Mouse (Mus musculus) common myeloid progenitor, adult 5-6 weeks (primary cell): Measurements from ENCODE around the gene L3hypdh. TPM values are rescaled to one million over a fixed set of nuclear protein-coding genes. Genes with fewer than 3 reads are reported as not detected.

Experiments
- ATAC-seq: replicated peaks from 2 replicates; pipeline ENCODE4 v1.8.0; 2016; ENCODE audit warnings: low read depth, mild to moderate bottlenecking, moderate TSS enrichment, inconsistent platforms; ENCODE audit not compliant: poor library complexity, severe bottlenecking
- total RNA-seq: library from RNA; stranded (forward); fragments of 200-1000, 187-1606 nt; gene quantifications from 2 replicates; pipeline ENCODE4 v1.2.3, GENCODE M21; 2017

L3hypdh gene
- 0.64 and 1.0 TPM in 2 replicates for total RNA-seq

DNA sequence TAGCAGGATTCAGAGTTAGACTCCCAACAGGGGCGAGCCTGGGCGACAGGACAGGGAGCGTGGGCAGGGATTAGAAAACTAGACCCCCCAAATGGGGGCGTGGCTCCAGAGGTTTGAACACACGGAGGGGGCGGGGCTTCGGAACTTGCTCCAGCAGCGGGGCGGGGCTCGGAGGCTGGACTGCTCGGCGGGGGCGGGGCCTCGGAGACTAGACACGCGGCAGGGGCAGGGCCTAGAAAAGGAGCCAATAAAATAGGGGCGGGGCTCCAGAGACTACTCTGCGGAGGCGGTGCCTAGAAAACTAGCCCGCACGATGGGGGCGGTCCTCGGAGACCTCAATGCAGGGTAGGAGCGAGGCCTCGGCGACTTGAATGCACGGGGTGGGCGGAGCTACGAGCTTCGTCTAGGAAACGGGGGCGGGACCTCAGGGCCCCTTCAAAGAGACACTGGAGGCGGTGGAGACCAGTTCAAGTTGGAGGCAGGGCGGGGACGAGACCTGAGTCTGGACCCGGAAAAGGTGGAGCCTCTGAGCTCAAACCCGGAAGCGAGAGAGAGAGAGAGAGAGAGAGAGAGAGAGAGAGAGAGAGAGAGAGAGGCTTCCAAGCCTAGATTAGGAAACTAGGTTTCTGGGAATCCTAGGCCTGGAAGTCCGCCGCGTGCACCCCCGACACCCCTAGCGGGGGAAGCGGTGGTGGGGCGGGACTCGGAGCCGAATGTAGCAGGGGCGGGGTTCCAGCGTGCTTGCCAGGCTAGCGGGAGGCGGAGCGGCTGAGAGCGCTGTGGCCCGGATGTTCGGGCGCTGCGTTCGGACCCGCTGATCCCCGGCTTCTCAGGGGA is at the start of gene L3hypdh, which contains the start of gene Jkamp:
TSS of gene L3hypdh (minus strand) at position 111 of the 837 bp plus-strand sequence.
TSS of gene Jkamp (plus strand) at position 261 of the 837 bp plus-strand sequence.
- peak; percentile 89 for ATAC-seq

DNA sequence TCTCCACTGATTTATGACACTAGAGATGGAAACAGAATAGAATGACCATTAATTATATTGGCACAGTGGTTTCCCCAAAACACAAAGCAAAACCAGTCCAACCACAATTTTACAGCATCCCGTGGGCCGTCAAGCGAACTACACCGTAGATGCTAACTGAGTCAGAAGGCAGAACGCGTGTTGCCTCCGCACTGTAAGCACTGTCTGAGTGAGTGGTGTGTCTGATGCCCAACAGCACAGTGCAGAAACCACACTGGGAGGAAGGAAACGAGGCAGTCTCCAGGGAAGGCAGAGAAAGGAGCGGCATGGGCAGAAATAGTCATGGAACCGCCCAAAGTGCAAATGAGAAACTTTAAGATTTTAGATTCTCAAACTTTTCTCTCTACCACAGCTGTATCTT is 44.0 kb upstream of the L3hypdh start:
- ATAC-seq = no peak

DNA sequence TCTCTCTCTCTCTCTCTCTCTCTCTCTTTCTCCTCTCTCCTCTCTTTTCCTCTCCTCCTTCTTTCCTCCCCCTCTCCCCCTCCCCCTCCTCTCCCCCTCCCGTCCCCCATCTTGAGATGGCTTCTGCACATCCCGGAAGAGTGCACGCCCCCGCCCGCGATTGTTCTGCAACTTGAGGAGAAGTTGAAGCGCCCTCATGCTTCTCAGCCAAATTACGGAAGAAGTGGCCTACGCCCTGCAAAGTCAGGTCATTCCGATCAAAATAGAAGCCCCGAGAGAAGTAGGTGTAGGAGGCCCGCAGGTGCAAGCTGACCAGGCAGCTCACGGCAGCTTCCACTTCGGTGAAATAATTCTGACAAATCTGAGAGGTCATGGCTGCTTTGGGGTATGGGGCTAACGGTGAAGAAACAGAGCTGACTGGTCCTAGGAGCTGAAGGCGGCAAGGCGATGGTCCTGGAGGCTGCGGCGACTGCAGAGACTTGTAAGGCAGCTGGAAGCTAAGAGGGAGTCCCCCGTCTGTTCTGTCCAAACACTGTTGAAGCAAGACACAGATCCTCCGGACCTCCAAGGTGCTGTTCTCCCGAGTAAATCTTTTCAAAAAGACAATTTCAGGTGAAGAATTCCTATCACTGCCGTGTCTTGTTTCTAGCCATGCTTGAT is 30.6 kb upstream of the L3hypdh start:
- ATAC-seq = no peak

DNA sequence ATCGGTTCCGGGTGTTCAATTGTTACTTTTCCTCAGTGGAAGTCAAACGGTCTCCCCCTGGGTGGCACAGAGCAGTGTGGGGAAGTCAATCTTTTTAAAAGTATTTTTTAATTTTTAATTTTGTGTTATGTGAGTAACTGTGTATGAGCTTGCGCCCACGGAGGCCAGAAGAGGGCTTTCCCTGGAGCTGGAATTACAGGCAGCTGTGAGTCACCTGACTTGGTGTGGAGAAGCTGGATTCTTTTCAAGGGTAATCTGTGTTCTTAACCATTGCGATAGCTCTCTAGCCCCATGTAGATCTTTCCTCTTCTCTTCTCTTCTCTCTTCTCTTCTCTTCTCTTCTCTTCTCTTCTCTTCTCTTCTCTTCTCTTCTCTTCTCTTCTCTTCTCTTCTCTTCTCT is 29.9 kb upstream of the L3hypdh start:
- no peak for ATAC-seq

DNA sequence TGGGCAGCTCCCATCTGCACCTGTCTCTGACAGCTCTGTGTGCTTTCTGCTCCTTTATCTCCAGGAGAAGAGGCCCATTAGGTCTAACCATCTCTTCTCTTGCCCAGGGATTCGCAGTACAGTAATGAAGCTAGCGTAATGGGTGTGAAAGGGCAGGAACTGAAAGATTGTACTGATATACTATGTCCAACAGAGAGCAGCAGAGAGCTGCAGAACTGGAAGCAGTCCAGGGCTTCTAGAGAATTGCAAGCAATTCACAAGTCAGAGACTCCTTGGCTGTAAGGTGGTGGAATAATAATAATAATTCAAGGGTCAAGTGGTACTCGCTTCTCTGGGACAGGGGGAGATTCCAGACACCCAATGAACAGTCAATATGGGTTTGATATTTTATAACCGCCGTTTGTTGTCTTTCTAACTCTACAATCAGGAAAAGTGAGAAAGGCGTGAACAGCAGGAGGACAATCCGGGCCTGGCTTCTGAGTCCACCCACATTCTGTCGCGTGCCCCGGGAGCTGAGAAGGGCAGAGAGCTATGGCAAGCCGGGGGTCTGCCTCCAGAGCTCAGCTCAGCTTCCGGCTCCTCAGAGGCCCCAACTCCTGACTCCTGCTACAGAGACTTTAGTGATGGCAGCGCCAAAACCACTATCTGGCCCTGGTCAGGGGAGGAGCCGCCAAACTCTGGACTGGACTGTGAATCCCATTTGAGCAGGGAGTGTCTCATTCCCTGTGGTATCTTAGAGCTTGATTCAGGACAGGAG is 19.5 kb upstream of the L3hypdh start:
- peak; percentile 97 for ATAC-seq

DNA sequence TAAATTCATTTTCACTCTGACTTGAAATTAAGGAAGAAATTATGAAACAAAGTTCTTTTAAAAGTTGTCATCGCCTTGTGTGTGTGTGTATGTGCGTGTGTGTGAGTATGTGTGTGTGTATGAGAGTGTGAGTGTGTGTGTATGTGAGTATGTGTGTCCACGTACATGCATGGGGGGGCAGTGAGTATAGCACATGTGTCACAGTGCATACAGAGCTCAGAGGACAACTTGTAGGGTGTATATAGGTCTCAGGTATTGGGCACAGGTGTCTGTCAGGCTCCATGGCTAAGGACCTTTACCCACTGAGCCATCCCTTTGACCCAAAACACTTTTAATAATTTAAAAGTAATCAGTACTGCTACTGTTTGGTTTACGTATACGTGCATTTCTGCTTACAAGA is 18.8 kb upstream of the L3hypdh start:
- ATAC-seq = no peak

DNA sequence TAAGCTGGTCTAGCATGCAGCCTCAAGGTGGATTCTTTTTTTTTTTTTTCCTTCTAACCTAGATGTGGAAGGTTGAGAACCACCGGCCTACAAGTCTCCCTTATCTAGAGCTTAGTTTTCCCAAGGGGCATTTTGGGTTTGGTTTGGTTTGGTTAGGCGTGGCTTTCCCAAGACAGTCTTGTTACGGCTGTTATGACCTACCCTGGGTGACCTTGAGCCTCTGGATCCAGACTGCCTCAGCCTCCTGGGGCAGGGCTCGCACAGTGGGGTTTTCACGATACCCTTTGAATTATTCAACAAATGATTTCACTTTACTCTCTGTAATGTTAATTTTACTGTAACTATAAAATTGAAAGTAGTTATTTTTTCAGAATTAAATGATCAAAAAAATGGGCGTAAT is 17.5 kb upstream of the L3hypdh start:
- ATAC-seq = no peak

DNA sequence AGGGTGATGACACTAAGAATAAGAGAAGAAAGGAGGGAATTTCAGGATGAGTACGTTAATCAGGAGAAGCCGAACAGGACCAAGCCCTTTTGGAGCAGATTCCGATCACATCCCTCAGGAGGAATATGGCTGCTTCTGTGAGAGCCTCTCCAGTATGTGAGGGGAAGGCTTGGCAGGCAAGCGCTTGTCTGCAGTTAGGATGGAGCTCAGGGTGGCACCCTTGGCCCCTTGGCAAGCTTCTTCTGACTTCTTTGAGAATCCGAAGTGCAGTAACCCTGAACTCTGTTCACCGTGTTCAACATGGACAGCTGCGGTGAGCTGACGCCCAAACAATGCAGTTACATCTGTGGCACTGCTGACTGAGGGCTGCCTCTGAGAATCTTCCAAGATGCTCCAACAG is 11.7 kb upstream of the L3hypdh start:
- ATAC-seq = no peak

DNA sequence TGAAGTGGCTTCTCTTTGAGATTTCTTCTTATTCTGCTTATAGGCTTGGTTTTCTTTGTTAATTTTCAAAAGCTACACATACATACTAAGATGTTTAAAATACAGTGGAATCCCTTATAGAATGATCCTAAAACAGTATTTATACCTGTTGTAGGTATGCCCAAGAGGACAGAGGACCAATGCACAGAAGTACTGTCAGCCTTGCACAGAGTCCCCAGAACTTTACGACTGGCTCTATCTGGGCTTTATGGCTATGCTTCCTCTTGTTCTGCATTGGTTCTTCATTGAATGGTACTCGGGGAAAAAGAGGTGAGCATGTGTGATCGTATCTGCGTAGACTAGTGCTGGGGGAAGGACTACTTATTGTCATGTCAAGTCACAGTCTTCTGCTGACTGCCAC is 4.6 kb upstream of the L3hypdh start:
- no peak for ATAC-seq

DNA sequence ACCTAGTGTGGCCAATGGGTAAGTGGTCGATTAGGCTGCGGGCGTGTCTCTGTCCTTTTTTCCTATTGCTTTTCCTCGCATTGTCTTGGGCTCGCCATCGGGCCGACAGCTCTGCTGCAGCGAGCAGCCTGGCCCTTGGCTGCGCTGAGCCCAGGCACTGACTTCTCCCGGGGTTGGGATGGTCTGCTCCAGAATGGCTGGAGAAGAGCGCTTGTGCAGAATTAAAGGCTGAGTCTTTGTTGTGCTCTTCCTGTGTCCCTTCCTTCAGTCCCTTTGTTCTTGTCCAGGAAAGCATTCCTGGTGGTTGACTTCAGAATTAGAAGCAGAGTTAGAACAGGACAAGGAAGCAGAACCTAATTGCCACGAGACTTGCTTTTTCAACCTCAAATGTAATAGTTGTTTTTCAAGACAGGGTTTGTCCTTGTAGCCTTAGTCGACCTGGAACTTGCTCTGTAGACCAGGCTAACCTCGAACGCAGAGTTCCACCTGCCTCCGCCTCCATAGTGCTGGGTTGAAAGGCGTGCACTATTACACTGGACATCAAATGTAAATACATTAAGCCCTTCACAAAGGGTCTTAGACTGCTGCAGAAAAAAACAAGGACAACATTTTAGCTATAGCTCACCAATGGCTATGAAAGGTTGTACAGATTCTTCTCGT is 1.1 kb upstream of the L3hypdh start:
- no peak for ATAC-seq

DNA sequence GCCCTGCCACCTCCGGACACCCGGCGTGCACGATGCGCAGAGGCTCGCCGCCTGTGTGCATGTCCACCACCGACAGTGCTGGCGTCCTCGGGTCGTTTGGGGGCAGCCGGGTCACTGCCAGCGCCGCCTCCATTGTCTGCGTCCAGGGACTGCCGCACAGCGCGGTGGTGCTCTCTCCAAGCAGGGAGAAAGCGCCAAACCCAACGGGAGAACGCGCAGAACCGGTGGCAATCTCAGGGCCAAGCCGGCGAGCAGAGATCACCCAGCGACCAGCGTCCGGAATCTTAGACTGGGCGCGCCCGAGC is 263 bp downstream of the L3hypdh start:
- ATAC-seq = no peak

DNA sequence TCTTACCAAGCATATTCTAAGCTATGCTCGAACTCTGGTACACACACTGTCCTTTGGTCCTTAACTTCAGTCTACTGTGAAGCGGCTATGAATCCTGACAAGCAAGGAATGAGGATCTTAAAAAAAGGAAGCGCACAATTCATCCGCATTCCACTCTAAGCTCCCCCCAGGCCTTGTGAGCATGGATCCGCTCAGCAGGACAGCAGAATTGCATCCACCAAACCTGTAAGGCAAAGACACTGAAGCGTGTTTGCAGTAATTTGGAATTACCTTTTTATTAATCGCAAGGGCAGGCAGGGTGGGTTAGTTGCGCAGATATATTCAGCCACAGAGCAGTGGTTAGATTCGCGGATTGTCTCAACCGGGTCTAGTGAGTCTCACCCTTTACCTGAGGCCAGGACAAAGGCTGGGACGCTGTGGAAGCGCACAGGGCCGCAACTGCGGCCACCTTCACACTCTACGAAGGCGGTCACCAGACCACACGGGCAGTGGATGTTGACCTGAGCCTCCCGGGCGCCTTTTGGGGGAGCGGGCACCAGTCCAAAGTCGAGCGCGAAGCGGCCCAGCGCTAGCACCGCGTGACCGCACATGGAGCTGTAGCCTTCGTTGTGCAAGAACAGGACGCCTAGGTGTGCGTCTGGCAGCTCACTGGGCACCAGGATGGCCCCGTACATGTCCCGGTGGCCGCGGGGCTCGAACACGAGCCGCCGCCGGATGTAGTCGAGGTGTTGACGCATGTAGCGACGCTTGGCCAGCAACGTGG is 797 bp downstream of the L3hypdh start:
- ATAC-seq = no peak

DNA sequence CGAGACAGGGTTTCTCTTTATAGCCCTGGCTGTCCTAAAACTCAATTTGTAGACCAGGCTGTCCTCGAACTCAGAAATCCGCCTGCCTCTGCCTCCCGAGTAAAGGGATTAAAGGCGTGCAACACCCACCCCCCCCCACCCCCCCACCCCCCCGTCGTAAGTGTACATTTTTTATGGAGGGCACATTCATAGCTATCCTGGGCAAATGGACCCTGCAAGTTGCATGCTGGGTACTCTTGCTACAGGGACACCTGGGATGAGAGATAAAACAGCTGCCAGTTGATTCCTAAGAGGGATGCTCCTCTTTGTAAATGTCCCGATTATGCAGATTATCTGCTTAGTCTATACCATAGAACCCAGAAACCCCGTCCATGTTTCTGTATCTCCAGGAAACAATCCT is 2.0 kb downstream of the L3hypdh start:
- no peak for ATAC-seq

DNA sequence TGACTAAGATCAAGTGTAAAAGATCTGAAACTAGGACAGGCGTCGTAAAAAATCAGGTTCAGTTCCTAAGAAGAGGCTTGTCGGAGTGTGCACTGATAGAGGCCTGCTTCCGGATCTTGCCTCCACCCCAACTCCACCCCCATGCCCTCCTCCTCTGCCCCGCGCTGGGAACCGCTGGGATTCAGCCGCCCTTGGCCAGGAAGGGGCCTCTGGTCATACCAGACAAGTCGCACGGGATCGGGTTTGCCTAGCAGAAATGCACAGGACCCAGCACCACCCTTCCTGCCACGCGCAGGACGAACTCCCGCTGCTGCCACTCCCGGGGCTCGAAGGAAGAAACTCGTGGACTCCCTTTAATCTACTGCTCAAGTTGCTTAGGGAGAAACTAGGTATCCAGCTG is 2.9 kb downstream of the L3hypdh start:
- ATAC-seq = no peak

DNA sequence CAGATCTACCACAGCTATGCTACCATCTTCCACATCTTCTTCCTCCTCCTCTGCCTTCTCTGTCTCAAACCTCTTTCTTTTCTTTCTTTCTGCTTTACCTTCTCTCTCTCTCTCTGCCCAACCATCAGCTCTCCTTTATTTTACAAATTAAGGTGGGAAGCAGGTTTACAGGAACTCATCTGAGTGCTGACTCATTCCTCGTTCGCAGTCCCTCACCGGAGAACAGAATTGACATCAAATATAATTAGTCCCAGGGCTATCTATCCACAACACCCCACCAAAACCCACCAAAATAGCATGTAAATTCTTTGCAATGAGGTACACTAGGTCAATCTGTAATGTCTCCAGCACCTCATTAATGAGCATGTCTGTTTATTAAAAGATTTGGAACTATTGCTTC is 3.3 kb downstream of the L3hypdh start:
- no peak for ATAC-seq

DNA sequence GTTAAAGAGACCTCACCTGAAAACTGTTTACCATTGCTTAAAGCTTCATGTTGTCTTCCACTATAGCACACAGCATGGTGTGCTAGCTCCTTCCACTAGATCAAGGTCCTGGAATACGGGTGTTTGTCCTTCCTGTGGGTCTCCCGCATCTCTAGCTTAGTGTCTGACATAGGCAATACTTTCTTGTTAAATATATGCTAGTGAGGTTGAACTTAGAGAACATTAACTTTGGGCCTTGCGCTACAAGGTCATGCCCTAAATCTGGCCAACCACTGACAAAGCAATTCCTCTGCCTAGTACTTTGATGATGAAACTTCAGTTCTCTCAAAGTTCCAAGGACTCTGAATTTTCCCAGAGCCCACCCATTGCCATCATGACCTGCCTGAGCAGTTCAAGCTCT is 7.0 kb downstream of the L3hypdh start:
- ATAC-seq = no peak

DNA sequence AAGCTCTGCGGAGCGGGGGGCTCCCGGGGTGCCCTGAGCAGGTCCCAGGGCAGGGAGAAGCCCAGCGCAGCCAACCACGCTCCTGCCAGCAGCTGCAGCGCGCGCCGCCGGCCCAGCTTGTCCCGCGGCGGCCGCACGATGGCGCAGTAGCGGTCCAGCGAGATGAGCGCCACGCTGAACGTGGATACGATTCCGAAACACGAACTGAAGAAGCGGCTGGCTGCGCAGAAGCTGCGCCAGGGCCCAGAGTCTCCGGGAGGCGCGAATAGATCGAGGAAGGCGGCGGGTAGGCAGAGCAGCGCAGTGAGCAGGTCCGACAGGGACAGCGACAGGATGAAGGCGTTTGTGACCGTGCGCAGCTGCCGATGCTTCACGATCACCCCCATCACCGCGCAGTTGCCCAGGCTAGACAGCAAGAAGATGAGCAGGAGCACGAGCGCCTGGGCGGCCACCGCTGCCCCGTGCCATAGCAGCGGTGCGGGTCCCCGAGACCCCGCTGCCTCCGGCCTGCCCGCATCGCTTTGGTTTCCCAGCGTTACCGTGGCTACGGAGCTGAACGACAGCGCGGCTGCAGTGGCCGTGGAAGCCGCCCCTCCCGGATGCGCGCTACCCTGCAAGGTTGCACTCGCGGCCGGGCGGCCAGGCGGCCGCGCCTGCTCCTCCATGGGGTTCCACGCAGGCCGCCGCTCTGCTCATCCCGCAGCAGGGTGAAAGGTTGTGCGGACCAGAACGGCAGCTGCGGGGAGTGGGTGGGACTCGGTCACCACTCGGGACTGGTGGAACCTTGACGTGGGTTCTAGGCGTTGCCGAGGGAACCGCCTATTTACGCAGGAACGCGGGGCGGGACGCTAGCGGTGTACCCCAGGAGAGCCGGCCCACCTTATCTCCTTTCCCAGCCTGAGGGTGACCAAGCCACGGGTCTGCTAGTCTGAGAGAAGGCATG is 14.6 kb downstream of the L3hypdh start, which contains the start of gene Gpr135:
TSS of gene Gpr135 (minus strand) at position 799 of the 943 bp plus-strand sequence.
- peak; percentile 91 for ATAC-seq

DNA sequence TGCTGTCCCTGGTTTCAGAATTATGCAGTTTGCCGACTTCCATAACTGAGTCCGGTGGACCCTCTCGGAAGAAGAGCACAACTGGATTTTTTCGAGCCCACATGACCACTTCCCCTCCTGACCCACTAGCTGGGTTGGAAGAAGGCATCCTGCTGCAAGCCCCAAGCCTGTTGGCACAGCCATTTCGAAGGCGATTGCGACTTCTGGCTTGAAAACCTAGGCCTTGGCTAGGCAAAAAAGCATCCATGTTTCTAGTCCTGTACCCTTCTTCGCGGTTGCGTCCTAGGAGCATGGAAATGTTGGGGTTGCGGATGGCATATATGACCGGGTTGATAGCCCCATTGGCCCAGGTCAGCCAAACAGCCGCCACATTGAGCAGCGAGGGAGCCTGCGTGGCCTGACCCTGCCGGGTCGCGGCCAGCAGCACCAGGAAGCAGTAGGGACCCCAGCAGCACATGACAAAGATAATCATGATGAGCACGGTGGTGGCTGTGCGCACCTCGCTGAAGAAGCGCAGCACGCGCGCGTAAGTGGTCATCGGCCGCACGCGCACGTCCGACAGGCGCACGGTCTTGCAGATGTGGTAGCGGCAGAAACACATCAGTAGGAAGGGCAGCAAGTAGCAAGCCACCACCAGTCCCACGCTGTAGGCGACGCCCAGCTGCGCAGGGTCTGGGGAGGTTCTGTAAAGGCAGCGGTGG is 15.5 kb downstream of the L3hypdh start:
- 0 out of 2 replicates have a peak, but pooled peaks have one; percentile 4 for ATAC-seq
